Mouse (Mus musculus) kidney, embryonic 16.5 days (tissue): ENCODE results near the gene Mfsd4b2. TPM values are rescaled to one million over a fixed set of nuclear protein-coding genes. Genes with fewer than 3 reads are reported as not detected.
A peak's percentile ranks its signal among the peaks of the same experiment; 100 is the strongest.

ENCODE experiments used
- ATAC-seq: fragments of 200-750 bp; cut with Nextera tagmentation; 2 replicates; pipeline ENCODE4 v1.8.0; 2017; ENCODE audit warnings: moderate TSS enrichment; ENCODE audit not compliant: low FRiP score, low TSS enrichment
- H3K27ac ChIP-seq: fragments of 300-500 bp; sonication (generic); 2 replicates; pipeline ENCODE4 v1.5.1; 2014; ENCODE audit warnings: low read length
- H3K27me3 ChIP-seq: fragments of 300-500 bp; sonication (generic); 2 replicates; pipeline ENCODE4 v1.6.1; 2014; ENCODE audit warnings: low read length, control low read depth, mixed read lengths; ENCODE audit not compliant: insufficient read depth
- H3K36me3 ChIP-seq: fragments of 300-500 bp; sonication (generic); 2 replicates; pipeline ENCODE4 v1.6.1; 2014; ENCODE audit warnings: low read length, control low read depth, mixed read lengths; ENCODE audit not compliant: insufficient read depth
- H3K4me1 ChIP-seq: fragments of 300-500 bp; sonication (generic); 2 replicates; pipeline ENCODE4 v1.6.1; 2014; ENCODE audit warnings: low read length, control low read depth, mixed read lengths; ENCODE audit not compliant: insufficient read depth
- H3K4me2 ChIP-seq: fragments of 300-500 bp; sonication (generic); replicated peaks from 2 replicates; pipeline ENCODE4 v1.6.1; 2014; ENCODE audit warnings: low read depth, low read length
- H3K4me3 ChIP-seq: fragments of 300-500 bp; sonication (generic); 2 replicates; pipeline ENCODE4 v1.5.1; 2014; ENCODE audit warnings: mild to moderate bottlenecking, low read length
- H3K9ac ChIP-seq: fragments of 300-500 bp; sonication (generic); replicated peaks from 2 replicates; pipeline ENCODE4 v1.6.1; 2014; ENCODE audit warnings: low read length
- H3K9me3 ChIP-seq: fragments of 300-500 bp; sonication (generic); 2 replicates; pipeline ENCODE4 v1.6.1; 2016; ENCODE audit warnings: low read length, control low read depth
- WGBS: fragments of 180-500 bp; shearing (Covaris S2); extraction: QIAGEN DNeasy Blood & Tissue Kit; methylation state at CpG from one replicate; pipeline ENCODE4 v1.1.7; 2014; 5-methylcytosine and 5-hydroxymethylcytosine counted together
- polyA plus RNA-seq: library from polyadenylated mRNA; unstranded; fragments of >200 nt; fragmentation: Nextera tagmentation; extraction: Ambion mirVana; gene quantifications from 2 replicates; pipeline ENCODE4 v1.2.1, GENCODE M21; 2015

Mfsd4b2 gene
- not detected in 2 replicates for polyA plus RNA-seq

DNA sequence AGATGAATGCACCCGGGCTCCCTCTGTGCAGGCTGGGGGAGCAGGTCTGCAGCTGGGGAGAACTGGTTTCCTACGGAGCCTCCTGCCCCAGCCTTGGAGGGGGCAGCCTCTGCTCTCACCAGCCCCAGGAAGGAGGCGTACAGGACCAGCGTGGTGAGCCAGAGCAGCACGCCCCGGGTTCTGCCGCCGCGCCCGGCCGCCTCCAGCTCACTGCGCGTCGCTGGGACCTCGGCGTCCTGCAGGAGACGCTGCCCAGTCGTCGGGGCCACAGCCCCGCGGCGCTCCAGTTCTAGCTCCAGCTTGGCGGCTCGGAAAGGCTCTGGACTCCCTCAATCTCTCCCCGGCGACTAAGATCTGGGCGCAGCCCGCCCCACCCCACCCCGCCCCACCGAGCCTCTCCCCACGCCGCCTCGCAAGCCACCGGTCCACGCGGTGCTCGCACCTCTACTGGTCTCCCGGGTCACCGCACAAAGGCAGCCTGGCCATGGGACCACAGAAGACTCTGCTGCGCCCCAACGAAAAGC lies at the start of gene Mfsd4b2:
Gene Mfsd4b2 (minus strand): TSS at position 308 of the 524 bp plus-strand sequence.
- peak; percentile 69 for ATAC-seq
- 0 out of 2 replicates have a peak, but pooled peaks cover 3% of the 10 kb centered on the region for H3K4me1 ChIP-seq
- WGBS, result 1% methylated on average over 39 of the region's 41 CpGs
- peaks cover 8% of the 10 kb centered on the region for H3K27me3 ChIP-seq
- no peaks in the 10 kb centered on the region for H3K9me3 ChIP-seq
- no peaks in the 10 kb centered on the region for H3K36me3 ChIP-seq
- H3K4me3 ChIP-seq, result peak within 1 kb of the TSS; percentile 52
- H3K4me2 ChIP-seq, result peak within 1 kb of the TSS; percentile 90
- H3K9ac ChIP-seq, result peak within 1 kb of the TSS; percentile 63
- no peak within 1 kb of the TSS for H3K27ac ChIP-seq

- Histone ChIP-seq H3K36me3 (peaks cover 4% of the 10 kb centered on the region; the same call in 1 of the 2 replicates), H3K9ac (no peak overlapping the region), H3K4me3 (no peak overlapping the region), H3K27me3 (no peaks in the 10 kb centered on the region), H3K27ac (no peak overlapping the region), H3K4me2 (no peak overlapping the region), H3K9me3 (peaks cover 14% of the 10 kb centered on the region), H3K4me1 (no peaks in the 10 kb centered on the region)
- ATAC-seq, result no peak
- 58% methylated on average over 2 of the region's 2 CpGs for WGBS
These were observed 49.0 kb upstream of the Mfsd4b2 start for GRCm38 (mm10) chr10:39975771-39976170.

DNA sequence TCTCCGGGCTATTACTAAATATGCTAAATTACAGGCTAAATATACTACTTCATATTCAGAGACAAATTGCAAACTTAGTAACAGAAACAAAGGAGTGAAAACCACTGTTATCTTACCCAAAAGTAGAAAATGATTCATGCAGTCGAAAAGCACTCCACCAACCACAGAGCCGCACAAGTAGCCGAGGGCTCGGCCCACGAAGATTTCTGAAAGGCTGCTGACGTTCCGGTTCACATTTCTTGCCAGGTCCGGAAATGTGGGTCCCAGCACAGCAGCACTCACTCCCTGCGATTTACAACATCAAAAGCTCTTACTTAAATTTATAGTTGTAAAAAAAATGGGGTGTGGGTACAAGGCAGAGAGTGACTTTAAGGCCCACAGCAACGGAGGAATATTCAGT lies 48.3 kb upstream of the Mfsd4b2 start:
- H3K9ac ChIP-seq, result no peak overlapping the region
- H3K27me3 ChIP-seq, result no peaks in the 10 kb centered on the region
- H3K4me2 ChIP-seq, result no peak overlapping the region
- H3K9me3 ChIP-seq, result peaks cover 14% of the 10 kb centered on the region
- no peak overlapping the region for H3K4me3 ChIP-seq
- H3K4me1 ChIP-seq, result no peaks in the 10 kb centered on the region
- peaks cover 4% of the 10 kb centered on the region; the same call in 1 of the 2 replicates for H3K36me3 ChIP-seq
- ATAC-seq, result no peak
- H3K27ac ChIP-seq, result no peak overlapping the region
- 31% methylated on average over 11 of the region's 11 CpGs for whole genome bisulfite sequencing

DNA sequence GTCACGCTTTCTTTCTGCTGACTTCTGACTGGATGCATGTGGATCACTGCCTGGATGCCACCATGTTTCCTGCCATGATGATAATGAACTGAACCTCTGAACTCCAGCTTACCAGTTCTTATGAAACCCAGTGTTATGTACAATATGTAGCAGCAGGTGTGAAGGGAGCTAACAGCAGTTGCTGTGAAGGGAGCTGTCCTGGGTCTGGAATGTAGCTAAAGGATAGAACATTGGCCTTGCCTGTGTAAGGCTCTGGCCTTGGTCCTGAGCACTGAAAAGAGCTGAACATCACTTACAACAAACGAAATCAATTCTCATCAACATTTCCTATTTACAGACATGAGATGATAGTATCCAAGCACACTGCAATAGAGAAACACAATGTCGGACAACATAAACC lies 40.8 kb upstream of the Mfsd4b2 start:
- 84% methylated on average over 3 of the region's 3 CpGs for WGBS
- Histone ChIP-seq H3K27ac (no peak overlapping the region), H3K27me3 (no peaks in the 10 kb centered on the region), H3K4me2 (no peak overlapping the region), H3K36me3 (no peaks in the 10 kb centered on the region), H3K4me1 (no peaks in the 10 kb centered on the region), H3K9ac (no peak overlapping the region), H3K9me3 (no peaks in the 10 kb centered on the region), H3K4me3 (no peak overlapping the region)
- ATAC-seq, result no peak

DNA sequence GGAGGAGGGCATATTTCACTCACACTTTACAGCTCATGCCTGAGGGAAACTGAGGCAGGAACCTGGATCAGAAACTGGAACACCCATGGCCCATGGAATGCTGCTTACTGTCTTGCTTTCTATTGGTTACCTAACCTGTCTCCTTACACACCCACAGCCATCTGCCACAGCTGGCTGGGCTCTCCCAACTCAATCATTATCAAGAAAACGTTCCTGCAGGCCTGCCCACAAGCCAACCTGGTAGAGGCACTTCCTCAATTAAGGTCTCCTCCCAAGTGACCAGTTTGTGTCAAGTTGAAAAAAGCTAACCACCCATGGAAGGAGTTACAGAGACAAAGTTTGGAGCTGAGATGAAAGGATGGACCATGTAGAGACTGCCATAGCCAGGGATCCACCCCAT lies 35.2 kb upstream of the Mfsd4b2 start:
- Histone ChIP-seq H3K9ac (no peak overlapping the region), H3K36me3 (no peaks in the 10 kb centered on the region), H3K9me3 (no peaks in the 10 kb centered on the region), H3K4me3 (no peak overlapping the region), H3K27me3 (no peaks in the 10 kb centered on the region; the same call in 1 of the 2 replicates), H3K4me1 (peaks cover 5% of the 10 kb centered on the region; the same call in 1 of the 2 replicates), H3K4me2 (no peak overlapping the region), H3K27ac (no peak overlapping the region)
- ATAC-seq, result no peak
- WGBS, result 27% methylated on average over 1 of the region's 1 CpGs

- Histone ChIP-seq H3K4me2 (peak overlapping the region; percentile 92; the same call in 1 of the 2 replicates), H3K9ac (no peak overlapping the region; the same call in 1 of the 2 replicates), H3K27ac (no peak overlapping the region), H3K27me3 (no peaks in the 10 kb centered on the region; the same call in 1 of the 2 replicates), H3K9me3 (no peaks in the 10 kb centered on the region), H3K4me3 (no peak overlapping the region), H3K36me3 (no peaks in the 10 kb centered on the region), H3K4me1 (peaks cover 5% of the 10 kb centered on the region; the same call in 1 of the 2 replicates)
- WGBS, result 41% methylated on average over 11 of the region's 11 CpGs
- ATAC-seq, result peak; percentile 49; the same call in 1 of the 2 replicates
These were observed 33.7 kb upstream of the Mfsd4b2 start for GRCm38 (mm10) chr10:39960441-39960822.

GRCm38 (mm10) chr10:39959761-39960440 lies 33.2 kb upstream of the Mfsd4b2 start, which contains the start of gene Mfsd4b3:
Gene Mfsd4b3 (minus strand): TSS chr10:39960153.
- H3K9ac ChIP-seq, result peak within 1 kb of the TSS; percentile 61
- under 1% methylated on average over 38 of the region's 38 CpGs for WGBS
- H3K36me3 ChIP-seq, result no peaks in the 10 kb centered on the region
- H3K4me3 ChIP-seq, result peak within 1 kb of the TSS; percentile 60
- peak; percentile 98 for ATAC-seq
- peak within 1 kb of the TSS; percentile 92 for H3K4me2 ChIP-seq
- H3K9me3 ChIP-seq, result no peaks in the 10 kb centered on the region
- H3K27me3 ChIP-seq, result no peaks in the 10 kb centered on the region; the same call in 1 of the 2 replicates
- H3K4me1 ChIP-seq, result peaks cover 5% of the 10 kb centered on the region; the same call in 1 of the 2 replicates
- H3K27ac ChIP-seq, result peak within 1 kb of the TSS; percentile 72

- Histone ChIP-seq H3K9me3 (no peaks in the 10 kb centered on the region), H3K27me3 (no peaks in the 10 kb centered on the region; the same call in 1 of the 2 replicates), H3K27ac (no peak overlapping the region), H3K4me1 (peaks cover 5% of the 10 kb centered on the region; the same call in 1 of the 2 replicates), H3K4me2 (no peak overlapping the region), H3K36me3 (no peaks in the 10 kb centered on the region), H3K9ac (no peak overlapping the region), H3K4me3 (no peak overlapping the region)
- 56% methylated on average over 4 of the region's 4 CpGs for WGBS
- no peak for ATAC-seq
These were observed 31.5 kb upstream of the Mfsd4b2 start for GRCm38 (mm10) chr10:39958266-39958665.

DNA sequence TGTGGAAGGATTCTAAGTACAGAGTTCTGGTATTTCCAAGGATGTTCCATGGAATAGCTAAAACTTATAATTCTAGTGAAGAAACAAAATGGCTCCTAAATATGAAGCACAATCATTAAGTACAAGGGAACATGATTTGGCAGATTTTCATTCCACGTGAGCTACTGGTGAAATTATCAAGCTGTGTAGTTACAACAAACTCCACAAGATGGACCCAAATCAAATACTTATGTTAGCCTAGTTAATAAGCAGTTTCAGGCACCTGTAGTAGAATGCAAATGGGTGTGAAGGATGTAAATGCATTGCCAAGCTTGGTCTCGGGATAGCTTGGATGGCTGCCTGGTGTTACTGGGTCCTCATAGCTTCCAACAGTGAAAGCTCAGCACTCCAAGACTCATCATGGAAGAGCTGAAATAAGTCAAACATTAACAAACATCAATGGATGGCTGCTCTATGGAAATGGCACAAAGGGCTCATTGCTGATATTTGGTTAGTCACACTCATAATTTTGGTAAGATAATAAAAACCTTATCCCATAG lies 29.7 kb upstream of the Mfsd4b2 start:
- WGBS, result 62% methylated on average over 2 of the region's 2 CpGs

More for the DNA sequence above, 29.7 kb upstream of the Mfsd4b2 start:
- Histone ChIP-seq H3K4me1 (peaks cover 5% of the 10 kb centered on the region; the same call in 1 of the 2 replicates), H3K4me2 (no peak overlapping the region), H3K4me3 (no peak overlapping the region), H3K27ac (no peak overlapping the region), H3K36me3 (no peaks in the 10 kb centered on the region), H3K27me3 (no peaks in the 10 kb centered on the region; the same call in 1 of the 2 replicates), H3K9me3 (no peaks in the 10 kb centered on the region), H3K9ac (no peak overlapping the region)
- no peak for ATAC-seq
